Mouse (Mus musculus) right cerebral cortex, adult 18-20 months (tissue): ENCODE results near the gene Pgm1.

Experiments used
- DNase-seq: peaks from one replicate; pipeline ENCODE4 v3.0.0; 2022; ENCODE audit warnings: mixed read lengths

Pgm1 gene

DNA sequence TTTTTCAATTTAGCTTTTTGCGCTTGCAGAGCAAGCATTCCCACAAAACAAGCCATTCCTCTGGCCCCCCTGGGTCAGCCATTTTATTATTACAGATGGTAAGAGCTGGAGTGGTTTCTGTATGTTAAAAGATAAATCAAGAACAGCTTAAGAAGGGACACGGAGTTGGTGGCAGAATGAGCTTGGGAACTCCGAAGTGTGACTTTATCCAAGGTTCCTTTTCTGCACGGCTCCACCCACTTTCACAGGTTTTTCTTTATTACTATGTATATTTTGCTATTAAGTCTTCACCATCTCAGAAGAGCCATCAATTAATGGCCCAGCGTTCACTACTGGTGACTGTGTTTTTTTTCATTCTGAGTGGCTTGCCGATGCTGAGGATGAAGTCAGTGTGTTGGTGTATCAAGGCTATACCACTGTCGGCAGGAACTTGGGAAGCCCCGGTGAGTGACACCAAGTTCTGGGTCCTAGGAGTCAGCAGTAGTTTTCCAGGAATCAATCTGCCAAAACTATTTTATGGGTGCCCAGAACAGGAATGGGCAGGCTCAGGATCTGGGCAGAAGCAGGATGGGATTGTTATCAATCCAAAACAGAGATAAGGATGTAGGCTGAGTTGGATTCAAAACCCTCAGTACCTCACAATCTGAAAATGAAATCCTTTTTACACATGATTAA, 83.3 kb downstream of the Pgm1 start:
- no peak for DNase-seq

DNA sequence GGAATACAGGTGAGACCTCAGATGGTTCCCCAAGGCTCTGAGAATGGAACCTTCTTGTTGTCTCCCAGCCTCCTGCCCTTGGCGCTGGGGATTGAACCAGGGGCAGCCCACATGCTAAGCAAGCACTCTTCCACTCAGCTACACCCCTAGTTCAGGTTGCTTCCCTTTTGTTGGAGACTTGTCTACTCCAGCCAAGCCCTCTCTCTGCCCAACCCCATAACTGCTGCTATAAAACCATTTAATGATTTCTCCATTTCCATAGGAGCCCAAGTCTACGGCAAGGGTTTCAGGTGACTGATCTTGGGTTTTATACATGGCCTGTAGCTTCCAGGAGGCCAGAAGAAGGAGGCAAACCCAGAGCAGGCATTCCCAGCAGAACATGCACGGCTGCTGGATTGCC, 98.6 kb downstream of the Pgm1 start:
- no peak for DNase-seq

DNA sequence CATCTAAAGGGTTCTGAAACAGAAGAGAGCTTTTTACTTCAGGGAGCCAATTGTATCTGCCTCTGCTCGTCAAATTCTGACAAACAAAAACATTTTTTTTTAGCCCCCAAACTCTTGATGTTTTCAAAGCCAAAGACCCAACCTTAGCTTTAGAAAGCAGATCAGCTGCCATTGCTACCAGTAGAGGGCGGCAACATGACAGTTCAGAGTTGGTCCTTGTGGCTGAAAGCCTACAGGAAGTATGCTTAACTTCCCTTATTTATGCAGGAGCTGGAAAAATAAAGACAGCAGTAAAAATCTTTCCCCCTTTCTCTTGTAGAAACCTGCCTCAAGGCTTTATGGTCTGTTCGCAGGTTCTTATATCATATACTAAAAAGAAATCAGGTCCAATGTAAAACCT, 99.4 kb downstream of the Pgm1 start:
- peak; percentile 59 for DNase-seq

DNA sequence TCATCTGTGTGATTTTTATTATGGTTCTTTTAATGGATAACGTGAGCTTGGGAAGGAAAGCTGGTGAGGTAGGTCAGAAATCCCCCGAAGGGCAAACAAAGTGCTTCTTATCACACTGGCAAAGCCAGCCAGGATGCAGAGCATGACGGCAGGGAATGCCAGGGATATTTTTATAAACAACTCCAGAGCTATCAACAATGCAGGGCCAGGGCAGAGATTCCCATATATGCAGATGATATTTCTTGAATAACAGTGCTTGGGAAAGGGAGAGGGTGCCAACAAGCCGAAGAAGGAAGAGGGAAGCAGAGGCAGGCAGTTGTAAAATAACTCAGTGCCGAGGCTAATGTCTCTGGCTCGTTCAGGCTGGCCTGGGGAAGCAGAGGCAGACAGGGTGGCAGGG, 102.1 kb downstream of the Pgm1 start:
- no peak for DNase-seq

DNA sequence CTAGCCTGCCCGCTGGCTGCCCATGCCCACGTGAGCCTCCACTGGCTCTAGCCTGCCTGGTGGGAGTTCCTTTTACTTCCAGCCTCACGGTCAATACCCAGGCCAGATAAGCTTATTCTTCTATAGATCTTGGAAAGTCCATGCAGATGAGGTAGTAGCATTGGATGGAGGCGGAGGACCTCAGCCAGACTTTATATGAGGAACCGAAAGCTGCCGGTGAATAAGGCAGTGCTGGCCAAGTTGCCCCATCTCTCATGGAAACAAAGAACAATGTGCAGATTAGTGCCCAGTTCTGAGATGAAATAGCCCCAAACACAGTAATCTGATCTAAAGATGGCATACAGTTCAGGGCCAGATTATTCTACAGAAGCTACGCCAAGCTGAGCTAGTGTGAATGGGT, 103.4 kb downstream of the Pgm1 start:
- DNase-seq, result no peak

DNA sequence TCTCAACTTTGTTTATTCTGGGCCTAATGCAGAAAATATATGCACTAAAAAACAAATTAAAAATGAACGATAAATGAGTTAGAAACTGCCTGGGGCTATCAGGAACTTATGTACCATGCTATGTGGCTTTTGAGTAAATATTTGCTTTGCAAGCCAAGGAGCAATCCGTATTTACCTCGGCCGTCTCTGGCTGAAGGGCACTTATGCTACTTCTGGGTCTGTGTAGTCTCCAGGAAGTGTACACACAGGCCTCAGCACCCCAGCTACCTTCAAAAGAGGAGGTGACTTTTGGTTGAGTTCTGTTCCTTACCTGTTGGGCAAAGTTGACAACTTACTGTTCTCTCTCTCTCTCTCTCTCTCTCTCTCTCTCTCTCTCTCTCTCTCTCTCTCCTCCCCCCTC, 104.7 kb downstream of the Pgm1 start:
- DNase-seq, result no peak

DNA sequence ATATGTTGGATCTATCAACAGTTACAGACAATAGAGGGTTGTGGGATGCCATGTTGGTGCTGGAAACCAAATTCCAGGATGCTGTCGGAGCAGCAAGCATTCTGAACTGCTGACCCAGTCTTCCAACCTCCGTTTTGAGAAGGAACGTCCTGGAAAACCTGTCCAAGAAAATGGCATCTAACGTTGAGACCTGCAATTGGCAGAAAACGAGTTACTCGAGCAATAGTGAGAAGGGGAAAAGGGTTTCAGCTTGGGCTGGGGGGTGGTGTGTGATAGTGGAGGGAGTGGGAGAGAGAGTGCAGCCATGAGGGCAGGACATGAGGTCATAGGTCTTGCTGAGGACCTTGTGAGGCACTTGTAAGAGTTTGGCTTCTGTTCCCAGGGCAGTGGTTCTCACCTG, 105.8 kb downstream of the Pgm1 start:
- no peak for DNase-seq

DNA sequence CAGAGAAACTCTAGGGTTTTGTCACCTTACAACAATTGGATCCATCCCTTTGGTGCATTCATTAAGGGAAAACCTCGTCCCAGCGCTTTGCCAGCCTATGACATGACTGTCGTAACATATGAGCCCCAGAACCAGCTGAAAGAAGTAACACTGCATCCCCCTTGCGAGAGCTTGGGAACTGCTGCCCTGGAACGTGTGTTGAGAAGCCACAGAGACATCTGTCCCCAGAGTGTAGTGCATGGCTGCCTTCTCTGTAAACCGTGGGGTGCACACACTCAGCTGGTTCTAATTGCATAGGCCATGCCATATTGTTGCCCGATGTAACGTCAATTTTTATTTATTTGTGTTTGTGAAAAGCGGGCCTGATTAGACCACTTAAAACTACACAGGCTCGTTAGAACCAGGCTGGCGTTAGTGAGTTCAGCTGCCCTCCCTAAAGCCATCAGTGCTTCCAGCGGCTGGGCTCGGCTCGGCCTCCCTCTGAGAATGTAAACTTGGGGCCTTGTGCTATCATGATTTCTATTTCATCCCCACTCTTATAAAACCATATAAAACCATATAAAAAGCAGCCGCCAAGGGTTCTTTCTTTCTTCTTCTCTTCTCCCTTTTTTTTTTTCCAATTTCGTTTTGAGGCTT, 106.8 kb downstream of the Pgm1 start:
- DNase-seq, result no peak
